Mouse (Mus musculus): ENCODE results near the gene Grifin. TPM values are rescaled to one million over a fixed set of nuclear protein-coding genes. Genes with fewer than 3 reads are reported as not detected.

Grifin gene
- polyA plus RNA-seq (2014; fragmentation: Nextera tagmentation; extraction: Ambion mirVana): 0.74 TPM in 1 of 2 replicates, not detected in the other

- Histone ChIP-seq H3K9ac (ENCODE audit: low read depth, low read length) (no peak within 1 kb of the TSS), H3K4me1 (ENCODE audit: control insufficient read depth, insufficient read depth, low read length) (no peaks in the 10 kb centered on the region), H3K36me3 (ENCODE audit: control insufficient read depth, insufficient read depth, low read length) (no peaks in the 10 kb centered on the region), H3K9me3 (replicated peaks; ENCODE audit: control insufficient read depth, low read length) (no peaks in the 10 kb centered on the region), H3K27ac (ENCODE audit: low read depth, low read length) (no peak within 1 kb of the TSS), H3K4me2 (no peak within 1 kb of the TSS), H3K27me3 (ENCODE audit: control insufficient read depth, insufficient read depth, low read length) (peaks cover 6% of the 10 kb centered on the region; the same call in 1 of the 2 replicates), H3K4me3 (ENCODE audit: low read depth, low read length) (no peak within 1 kb of the TSS)
- WGBS (ENCODE audit: insufficient replicate concordance): 82% methylated on average over 4 of the region's 4 CpGs
- 0 out of 2 replicates have a peak, but pooled peaks have one; percentile 8 for ATAC-seq (replicated peaks; ENCODE audit: insufficient number of reproducible peaks, low FRiP score, low TSS enrichment)
Observed at GRCm38 (mm10) chr5:140564896-140565295, at the start of gene Grifin. Gene Grifin, minus strand, starts transcription at chr5:140565071.

GRCm38 (mm10) chr5:140614141-140614540 lies 49.3 kb upstream of the Grifin start:
- H3K27ac ChIP-seq (ENCODE audit: low read depth, low read length): no peak overlapping the region
- H3K4me1 ChIP-seq (ENCODE audit: control insufficient read depth, insufficient read depth, low read length): peaks cover 27% of the 10 kb centered on the region
- H3K36me3 ChIP-seq (ENCODE audit: control insufficient read depth, insufficient read depth, low read length): no peaks in the 10 kb centered on the region
- no peak for ATAC-seq (replicated peaks; ENCODE audit: insufficient number of reproducible peaks, low FRiP score, low TSS enrichment)
- peaks cover 37% of the 10 kb centered on the region for H3K27me3 ChIP-seq (ENCODE audit: control insufficient read depth, insufficient read depth, low read length)
- no peak overlapping the region for H3K4me3 ChIP-seq (ENCODE audit: low read depth, low read length)
- H3K9me3 ChIP-seq (replicated peaks; ENCODE audit: control insufficient read depth, low read length): no peaks in the 10 kb centered on the region
- no peak overlapping the region for H3K9ac ChIP-seq (ENCODE audit: low read depth, low read length)
- 91% methylated on average over 10 of the region's 10 CpGs for WGBS (ENCODE audit: insufficient replicate concordance)
- no peak overlapping the region for H3K4me2 ChIP-seq

GRCm38 (mm10) chr5:140612191-140612590 lies 47.3 kb upstream of the Grifin start:
- no peaks in the 10 kb centered on the region for H3K36me3 ChIP-seq (ENCODE audit: control insufficient read depth, insufficient read depth, low read length)
- H3K4me2 ChIP-seq: peak overlapping the region; percentile 67
- H3K27ac ChIP-seq (ENCODE audit: low read depth, low read length): no peak overlapping the region
- no peak overlapping the region for H3K9ac ChIP-seq (ENCODE audit: low read depth, low read length)
- WGBS (ENCODE audit: insufficient replicate concordance): 69% methylated on average over 18 of the region's 18 CpGs
- no peaks in the 10 kb centered on the region for H3K9me3 ChIP-seq (replicated peaks; ENCODE audit: control insufficient read depth, low read length)
- peaks cover 39% of the 10 kb centered on the region for H3K4me1 ChIP-seq (ENCODE audit: control insufficient read depth, insufficient read depth, low read length)
- no peak for ATAC-seq (replicated peaks; ENCODE audit: insufficient number of reproducible peaks, low FRiP score, low TSS enrichment)
- H3K4me3 ChIP-seq (ENCODE audit: low read depth, low read length): no peak overlapping the region
- H3K27me3 ChIP-seq (ENCODE audit: control insufficient read depth, insufficient read depth, low read length): peaks cover 56% of the 10 kb centered on the region

- H3K36me3 ChIP-seq (ENCODE audit: control insufficient read depth, insufficient read depth, low read length): no peaks in the 10 kb centered on the region
- H3K27me3 ChIP-seq (ENCODE audit: control insufficient read depth, insufficient read depth, low read length): peaks cover 61% of the 10 kb centered on the region
- no peak for ATAC-seq (replicated peaks; ENCODE audit: insufficient number of reproducible peaks, low FRiP score, low TSS enrichment)
- H3K27ac ChIP-seq (ENCODE audit: low read depth, low read length): no peak overlapping the region
- peak overlapping the region; percentile 65; the same call in 1 of the 2 replicates for H3K9ac ChIP-seq (ENCODE audit: low read depth, low read length)
- peak overlapping the region; percentile 67 for H3K4me2 ChIP-seq
- WGBS (ENCODE audit: insufficient replicate concordance): 33% methylated on average over 15 of the region's 15 CpGs
- H3K4me3 ChIP-seq (ENCODE audit: low read depth, low read length): no peak overlapping the region; the same call in 1 of the 2 replicates
- no peaks in the 10 kb centered on the region for H3K9me3 ChIP-seq (replicated peaks; ENCODE audit: control insufficient read depth, low read length)
- H3K4me1 ChIP-seq (ENCODE audit: control insufficient read depth, insufficient read depth, low read length): peaks cover 43% of the 10 kb centered on the region
Observed at GRCm38 (mm10) chr5:140611611-140612185, 46.8 kb upstream of the Grifin start.

GRCm38 (mm10) chr5:140611021-140611583 lies 46.2 kb upstream of the Grifin start:
- Histone ChIP-seq H3K27me3 (ENCODE audit: control insufficient read depth, insufficient read depth, low read length) (peaks cover 67% of the 10 kb centered on the region), H3K4me2 (peak overlapping the region; percentile 67), H3K36me3 (ENCODE audit: control insufficient read depth, insufficient read depth, low read length) (no peaks in the 10 kb centered on the region), H3K27ac (ENCODE audit: low read depth, low read length) (0 out of 2 replicates have a peak overlapping the region, but pooled peaks have one; percentile 59), H3K4me3 (ENCODE audit: low read depth, low read length) (peak overlapping the region; percentile 35), H3K4me1 (ENCODE audit: control insufficient read depth, insufficient read depth, low read length) (peaks cover 46% of the 10 kb centered on the region), H3K9ac (ENCODE audit: low read depth, low read length) (peak overlapping the region; percentile 65), H3K9me3 (replicated peaks; ENCODE audit: control insufficient read depth, low read length) (no peaks in the 10 kb centered on the region)
- no peak for ATAC-seq (replicated peaks; ENCODE audit: insufficient number of reproducible peaks, low FRiP score, low TSS enrichment)
- 11% methylated on average over 21 of the region's 21 CpGs for WGBS (ENCODE audit: insufficient replicate concordance)

GRCm38 (mm10) chr5:140610273-140611011 lies 45.6 kb upstream of the Grifin start:
- no peak for ATAC-seq (replicated peaks; ENCODE audit: insufficient number of reproducible peaks, low FRiP score, low TSS enrichment)
- H3K9me3 ChIP-seq (replicated peaks; ENCODE audit: control insufficient read depth, low read length): no peaks in the 10 kb centered on the region
- peak overlapping the region; percentile 67 for H3K4me2 ChIP-seq
- H3K4me1 ChIP-seq (ENCODE audit: control insufficient read depth, insufficient read depth, low read length): peaks cover 46% of the 10 kb centered on the region
- WGBS (ENCODE audit: insufficient replicate concordance): 4% methylated on average over 30 of the region's 30 CpGs
- H3K27ac ChIP-seq (ENCODE audit: low read depth, low read length): 0 out of 2 replicates have a peak overlapping the region, but pooled peaks have one; percentile 59
- peaks cover 74% of the 10 kb centered on the region for H3K27me3 ChIP-seq (ENCODE audit: control insufficient read depth, insufficient read depth, low read length)
- H3K9ac ChIP-seq (ENCODE audit: low read depth, low read length): peak overlapping the region; percentile 65
- H3K4me3 ChIP-seq (ENCODE audit: low read depth, low read length): peak overlapping the region; percentile 35
- no peaks in the 10 kb centered on the region for H3K36me3 ChIP-seq (ENCODE audit: control insufficient read depth, insufficient read depth, low read length)

- peak overlapping the region; percentile 39; the same call in 1 of the 2 replicates for H3K9ac ChIP-seq (ENCODE audit: low read depth, low read length)
- peak overlapping the region; percentile 50 for H3K4me3 ChIP-seq (ENCODE audit: low read depth, low read length)
- no peaks in the 10 kb centered on the region for H3K9me3 ChIP-seq (replicated peaks; ENCODE audit: control insufficient read depth, low read length)
- 15% methylated on average over 13 of the region's 13 CpGs for WGBS (ENCODE audit: insufficient replicate concordance)
- H3K27ac ChIP-seq (ENCODE audit: low read depth, low read length): no peak overlapping the region
- H3K4me2 ChIP-seq: peak overlapping the region; percentile 67
- H3K27me3 ChIP-seq (ENCODE audit: control insufficient read depth, insufficient read depth, low read length): peaks cover 81% of the 10 kb centered on the region
- ATAC-seq (replicated peaks; ENCODE audit: insufficient number of reproducible peaks, low FRiP score, low TSS enrichment): no peak
- peaks cover 46% of the 10 kb centered on the region for H3K4me1 ChIP-seq (ENCODE audit: control insufficient read depth, insufficient read depth, low read length)
- no peaks in the 10 kb centered on the region for H3K36me3 ChIP-seq (ENCODE audit: control insufficient read depth, insufficient read depth, low read length)
Observed at GRCm38 (mm10) chr5:140609511-140610272, 44.8 kb upstream of the Grifin start.

- Histone ChIP-seq H3K9ac (ENCODE audit: low read depth, low read length) (peak overlapping the region; percentile 56; the same call in 1 of the 2 replicates), H3K27me3 (ENCODE audit: control insufficient read depth, insufficient read depth, low read length) (peaks cover 88% of the 10 kb centered on the region), H3K4me3 (ENCODE audit: low read depth, low read length) (peak overlapping the region; percentile 50), H3K4me2 (peak overlapping the region; percentile 84), H3K4me1 (ENCODE audit: control insufficient read depth, insufficient read depth, low read length) (peaks cover 46% of the 10 kb centered on the region), H3K36me3 (ENCODE audit: control insufficient read depth, insufficient read depth, low read length) (no peaks in the 10 kb centered on the region), H3K9me3 (replicated peaks; ENCODE audit: control insufficient read depth, low read length) (no peaks in the 10 kb centered on the region), H3K27ac (ENCODE audit: low read depth, low read length) (no peak overlapping the region)
- ATAC-seq (replicated peaks; ENCODE audit: insufficient number of reproducible peaks, low FRiP score, low TSS enrichment): no peak
- WGBS (ENCODE audit: insufficient replicate concordance): 1% methylated on average over 15 of the region's 16 CpGs
Observed at GRCm38 (mm10) chr5:140608634-140609015, 43.8 kb upstream of the Grifin start.
